Mouse (Mus musculus) layer of hippocampus, postnatal 14 days (tissue): Measurements from ENCODE around the gene Olfr645. TPM values are rescaled to one million over a fixed set of nuclear protein-coding genes. Genes with fewer than 3 reads are reported as not detected.

Experiments
- DNase-seq, 2 experiments: peaks; one replicate each; pipeline ENCODE4 v3.0.0; 2021 to 2022; ENCODE audit warnings: low spot score in 2 of 2, mixed read lengths in 1 of 2
- long read RNA-seq, 2 experiments: library from polyadenylated mRNA; stranded (forward); transcript quantifications; one replicate each; pipeline ENCODE4 v2.0.0; 2021
- total RNA-seq, 2 experiments: library from RNA; stranded (reverse); gene quantifications; 2 replicates each; pipeline ENCODE4 v1.2.3; 2021

Gene Olfr645
- not detected for total RNA-seq
- long read RNA-seq, experiment 1, result 0 reads
- long read RNA-seq, experiment 2, result 0 reads

- no peak for DNase-seq
Observed at GRCm38 (mm10) chr7:104085365-104085764, at the start of gene Olfr645. Olfr645 (minus strand) TSS chr7:104085465.

GRCm38 (mm10) chr7:104129726-104130125 is 44.5 kb upstream of the Olfr645 start, which contains the start of gene Ubqln5:
Ubqln5 (minus strand) TSS chr7:104129826.
- no peak for DNase-seq

GRCm38 (mm10) chr7:104104757-104104972 is 19.4 kb upstream of the Olfr645 start, which contains the start of gene Olfr646:
Olfr646 (plus strand) TSS chr7:104104873.
- DNase-seq, result no peak

GRCm38 (mm10) chr7:104103913-104104756 is 18.9 kb upstream of the Olfr645 start:
- no peak for DNase-seq

GRCm38 (mm10) chr7:104071769-104072168 is 13.5 kb downstream of the Olfr645 start, which contains the start of gene Olfr644:
Olfr644 (minus strand) TSS chr7:104071869.
- DNase-seq, result no peak

GRCm38 (mm10) chr7:104061345-104061744 is 23.9 kb downstream of the Olfr645 start, which contains the start of gene 4930516K23Rik:
4930516K23Rik (minus strand) TSS chr7:104061445.
- no peak for DNase-seq

GRCm38 (mm10) chr7:104059215-104059614 is 26.1 kb downstream of the Olfr645 start:
- DNase-seq, result no peak

- no peak for DNase-seq
Observed at GRCm38 (mm10) chr7:104052566-104052965, 32.7 kb downstream of the Olfr645 start, which contains the start of gene Olfr642. Olfr642 (minus strand) TSS chr7:104052666.

- no peak for DNase-seq
Observed at GRCm38 (mm10) chr7:104050745-104051144, 34.5 kb downstream of the Olfr645 start.

GRCm38 (mm10) chr7:104035145-104035544 is 50.1 kb downstream of the Olfr645 start, which contains the start of gene Olfr641:
Olfr641 (plus strand) TSS chr7:104035445.
- DNase-seq, result no peak

Other genes starting within 250 kb of the Olfr645 start
- gene Hbb-bh2, start 244.9 kb downstream of the Olfr645 start, total RNA-seq, result not detected
- gene Hbb-bh1, start 242.3 kb downstream of the Olfr645 start, total RNA-seq, result not detected
- not detected for gene Hbb-y, start 232.2 kb downstream of the Olfr645 start, total RNA-seq
- gene Olfr66, start 199.2 kb downstream of the Olfr645 start, total RNA-seq, result not detected
- gene Olfr64, start 191.0 kb downstream of the Olfr645 start, total RNA-seq, result not detected
- gene Olfr65, start 182.0 kb downstream of the Olfr645 start, total RNA-seq, result not detected
- not detected for gene Olfr631, start 156.6 kb downstream of the Olfr645 start, total RNA-seq
- not detected for gene Olfr632, start 151.1 kb downstream of the Olfr645 start, total RNA-seq
- not detected for gene Olfr633, start 141.0 kb downstream of the Olfr645 start, total RNA-seq
- under 1 TPM; 0.07 to 0.09 TPM for gene Olfr635, start 114.3 kb downstream of the Olfr645 start, total RNA-seq
- gene Olfr638, start 86.7 kb downstream of the Olfr645 start, total RNA-seq, result not detected
- under 1 TPM; 0.07 to 0.19 TPM for gene Olfr639, start 68.2 kb downstream of the Olfr645 start, total RNA-seq
- not detected for gene Olfr640, start 59.9 kb downstream of the Olfr645 start, total RNA-seq
- gene Olfr641, start 50.0 kb downstream of the Olfr645 start, total RNA-seq, result not detected
- gene Olfr642, start 32.8 kb downstream of the Olfr645 start, total RNA-seq, result not detected
- not detected for gene 4930516K23Rik, start 24.0 kb downstream of the Olfr645 start, total RNA-seq
- not detected for gene Olfr644, start 13.6 kb downstream of the Olfr645 start, total RNA-seq
- not detected for gene Olfr646, start 19.4 kb upstream of the Olfr645 start, total RNA-seq
- gene Ubqln5, start 44.4 kb upstream of the Olfr645 start, total RNA-seq, result not detected
- not detected for gene Olfr643, start 51.9 kb upstream of the Olfr645 start, total RNA-seq
- not detected for gene Ubqln3, start 57.8 kb upstream of the Olfr645 start, total RNA-seq
- gene Ubqlnl, start 65.1 kb upstream of the Olfr645 start, total RNA-seq, result not detected
- not detected for gene Olfm5, start 79.4 kb upstream of the Olfr645 start, total RNA-seq
- under 1 TPM; 0.17 to 0.44 TPM for gene Olfr648, start 97.9 kb upstream of the Olfr645 start, total RNA-seq
- not detected for gene Olfr649, start 110.5 kb upstream of the Olfr645 start, total RNA-seq
- gene Trim6, start 133.3 kb upstream of the Olfr645 start, total RNA-seq, result under 1 TPM; 0.28 to 0.33 TPM
- gene Trim34a, start 159.0 kb upstream of the Olfr645 start, total RNA-seq, result 1 to 10 TPM in 1 of 2 experiments, under 1 TPM in 1; 0.76 to 1.0 TPM
- under 1 TPM; 0.25 to 0.55 TPM for gene Trim5, start 202.6 kb upstream of the Olfr645 start, total RNA-seq
- gene Trim12a, start 230.0 kb upstream of the Olfr645 start, total RNA-seq, result 1 to 10 TPM; 2.0 to 2.1 TPM
- not detected for gene Trim34b, start 244.0 kb upstream of the Olfr645 start, total RNA-seq